Mouse (Mus musculus): Measurements from ENCODE around the gene Snapc3.

The Snapc3 gene

DNA sequence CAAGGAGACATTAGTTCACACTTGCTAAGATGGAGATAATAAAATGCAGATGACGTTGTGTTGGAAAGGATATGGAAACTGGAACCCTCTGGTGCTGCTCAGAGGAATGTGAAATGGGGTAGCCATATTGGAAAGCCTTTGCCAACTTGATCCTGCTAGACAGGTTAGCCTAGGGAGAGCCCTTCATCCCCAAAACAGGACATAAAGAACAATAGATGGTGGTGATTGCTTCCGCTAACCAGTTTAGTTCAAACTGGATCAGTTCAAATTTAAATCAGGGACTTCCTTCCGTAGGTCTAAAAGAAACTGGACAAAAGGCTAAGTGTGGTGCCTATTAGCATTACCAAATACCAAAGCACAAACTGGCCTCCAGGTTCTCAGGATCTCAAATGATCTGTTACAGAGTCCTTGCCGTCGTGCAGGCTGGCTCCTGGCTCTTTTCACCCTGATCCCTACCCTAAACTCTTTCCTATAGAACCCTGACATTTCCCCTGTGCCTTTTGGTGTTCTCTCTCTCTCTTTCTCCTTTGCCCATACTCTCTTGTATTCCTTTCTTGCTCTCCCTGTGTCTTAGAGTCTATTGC, 3.2 kb upstream of the Snapc3 start:
- intact Hi-C loops (cut with DNase I) = loop anchor here (10.0 kb wide), 1 partner anchor 110 kb away; no protein-coding TSS in a partner anchor

DNA sequence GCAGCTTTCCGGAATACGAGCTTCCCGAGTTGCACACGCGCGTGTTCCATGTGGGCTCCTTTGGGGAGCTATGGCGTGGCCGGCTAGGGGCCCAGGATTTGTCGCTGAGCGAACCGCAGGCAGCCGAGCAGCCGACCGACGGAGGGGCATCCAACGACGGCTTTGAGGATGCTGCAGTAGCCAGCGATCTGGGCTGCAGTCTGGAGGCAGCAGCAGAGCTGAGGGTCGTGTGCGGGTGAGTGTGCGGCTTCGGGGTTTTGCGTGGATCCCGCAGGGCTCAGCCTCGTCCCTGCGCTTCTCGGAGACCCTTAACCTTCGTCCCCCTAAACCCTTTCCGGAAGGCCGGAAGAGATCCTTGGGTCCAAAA, 279 bp downstream of the Snapc3 start:
- intact Hi-C loops (cut with DNase I) = loop anchor here (10.0 kb wide), 1 partner anchor 113 kb away; no protein-coding TSS in a partner anchor

DNA sequence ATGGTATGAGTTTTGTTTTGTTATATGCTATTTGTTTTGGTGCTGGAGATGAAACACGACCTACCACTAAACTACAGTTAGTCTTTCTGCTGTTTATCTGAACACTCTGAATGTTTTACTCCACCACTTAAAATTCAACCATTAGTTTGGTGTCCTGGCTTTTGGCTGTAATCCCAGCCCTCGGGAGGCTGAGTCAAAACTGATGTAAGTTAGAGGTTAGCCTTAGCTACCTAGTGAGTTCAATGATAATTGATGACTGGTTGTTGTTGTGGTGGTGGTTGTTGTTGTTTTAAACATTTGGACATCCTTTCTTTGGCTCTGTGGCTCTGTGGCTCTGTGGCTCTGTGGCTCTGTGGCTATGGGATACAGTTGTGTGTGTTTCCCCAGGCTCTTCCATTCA, 1.3 kb downstream of the Snapc3 start:
- intact Hi-C loops (cut with DNase I) = loop anchor here (10.0 kb wide), 1 partner anchor 114 kb away; no protein-coding TSS in a partner anchor

DNA sequence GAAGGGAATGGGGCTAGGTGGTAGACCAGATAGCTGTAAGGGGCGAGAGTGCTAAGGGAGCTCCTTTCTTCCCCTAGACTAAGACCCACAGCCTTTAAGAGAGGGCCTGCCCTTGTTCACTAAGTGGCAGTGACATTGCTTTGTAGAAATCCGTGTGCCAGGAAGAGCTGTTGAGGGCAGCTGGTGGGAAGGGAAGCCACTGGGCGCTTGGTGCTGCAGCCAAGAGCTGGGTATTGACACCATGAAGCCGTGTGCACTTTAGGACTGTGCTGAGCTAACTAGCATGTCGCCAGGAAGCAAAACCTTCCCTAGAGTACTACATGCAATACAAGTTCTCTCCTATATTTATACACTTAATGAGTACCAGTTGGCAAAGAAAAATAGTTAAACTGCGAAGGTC, 6.1 kb downstream of the Snapc3 start:
- intact Hi-C loops (cut with DNase I) = no loop called here

DNA sequence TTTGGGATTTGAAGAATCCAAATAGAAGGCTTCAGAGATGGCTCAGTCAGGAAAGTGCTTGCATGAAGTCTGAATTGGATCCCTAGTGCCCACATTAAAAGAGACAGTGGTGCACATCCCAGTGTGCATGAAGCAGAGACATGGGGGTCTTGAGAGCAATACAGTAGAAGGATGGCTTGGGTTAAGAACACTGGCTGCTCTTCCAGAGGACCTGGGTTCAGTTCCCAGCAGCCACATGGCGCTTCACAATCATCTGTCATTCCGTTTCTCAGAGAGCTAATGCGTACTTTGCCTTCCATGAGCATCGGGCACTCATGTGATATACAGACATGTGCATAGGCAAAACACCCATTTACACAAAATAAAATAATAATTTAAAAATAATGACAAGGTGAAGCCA, 7.6 kb downstream of the Snapc3 start:
- intact Hi-C loops (cut with DNase I) = no loop called here

DNA sequence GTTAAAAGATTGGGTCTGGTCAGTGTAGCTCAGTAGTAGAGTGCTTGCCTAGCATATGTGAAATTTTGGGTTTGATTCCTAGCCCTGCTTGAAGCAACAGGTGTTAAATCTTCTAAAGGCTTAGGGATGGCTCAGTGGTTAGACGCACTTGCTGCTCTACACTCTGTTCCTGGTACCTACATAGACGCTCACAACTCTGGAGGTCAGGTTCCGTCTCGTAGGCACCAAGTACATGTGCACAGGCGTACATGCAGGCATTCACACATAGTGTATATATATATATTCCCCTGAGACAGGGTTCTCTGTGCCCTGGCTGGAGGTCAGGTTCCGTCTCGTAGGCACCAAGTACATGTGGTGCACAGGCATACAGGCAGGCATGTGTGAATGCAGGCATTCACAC, 9.6 kb downstream of the Snapc3 start:
- intact Hi-C loops (cut with DNase I) = no loop called here

DNA sequence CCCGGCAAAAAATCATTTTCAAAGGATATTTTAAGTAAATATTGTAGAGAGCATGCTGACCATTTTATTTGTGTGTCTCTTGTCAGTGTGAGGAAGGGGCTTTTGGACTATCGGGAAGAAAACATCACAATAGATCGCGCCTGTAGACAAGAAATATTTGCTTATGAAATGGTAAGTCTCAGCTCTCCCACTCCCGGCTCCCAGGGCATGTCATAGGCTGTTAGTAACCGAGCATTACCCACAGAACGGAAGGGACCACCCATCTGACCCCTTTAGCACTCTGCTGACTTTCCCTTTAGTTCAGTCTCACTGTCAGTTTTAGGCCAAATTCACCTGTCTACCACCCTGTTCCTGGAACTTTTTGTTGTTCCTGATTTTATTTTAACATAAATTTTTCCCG, 10.2 kb downstream of the Snapc3 start:
- intact Hi-C loops (cut with DNase I) = no loop called here

DNA sequence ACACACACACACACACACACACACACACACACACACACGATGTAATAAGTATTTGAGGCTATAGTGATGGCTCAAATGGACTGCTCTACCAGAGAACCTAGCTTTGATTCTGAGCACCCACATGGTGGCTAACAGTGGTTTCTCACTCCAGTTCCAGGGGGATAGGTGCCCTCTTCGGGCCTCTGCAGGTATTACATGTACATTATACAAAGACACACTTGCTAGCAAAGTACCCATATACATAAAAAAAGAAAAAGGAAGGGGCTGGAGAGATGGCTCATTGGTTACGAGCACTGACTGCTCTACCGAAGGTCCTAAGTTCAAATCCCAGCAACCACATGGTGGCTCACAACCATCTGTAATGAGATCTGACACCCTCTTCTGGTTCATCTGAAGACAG, 11.3 kb downstream of the Snapc3 start:
- intact Hi-C loops (cut with DNase I) = no loop called here

DNA sequence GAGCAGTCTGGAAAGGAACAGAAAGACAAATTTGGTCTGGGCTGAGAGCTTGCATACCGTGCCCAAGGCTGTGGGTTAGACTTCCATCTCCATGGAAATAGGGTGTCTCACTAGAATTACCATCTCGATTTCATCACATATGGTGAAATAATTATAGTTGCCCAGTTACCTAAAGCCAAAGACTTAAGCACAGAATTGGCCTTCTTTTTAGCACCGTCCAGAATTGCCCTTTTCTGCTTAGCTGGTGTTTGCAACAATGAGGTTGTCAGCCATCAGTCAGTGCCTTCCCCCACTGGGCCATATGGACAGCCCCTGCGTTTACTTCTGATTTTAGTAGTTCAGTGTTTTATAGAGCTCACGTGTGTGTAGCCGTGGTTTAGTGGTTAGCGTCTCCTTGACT, 14.4 kb downstream of the Snapc3 start:
- intact Hi-C loops (cut with DNase I) = no loop called here

DNA sequence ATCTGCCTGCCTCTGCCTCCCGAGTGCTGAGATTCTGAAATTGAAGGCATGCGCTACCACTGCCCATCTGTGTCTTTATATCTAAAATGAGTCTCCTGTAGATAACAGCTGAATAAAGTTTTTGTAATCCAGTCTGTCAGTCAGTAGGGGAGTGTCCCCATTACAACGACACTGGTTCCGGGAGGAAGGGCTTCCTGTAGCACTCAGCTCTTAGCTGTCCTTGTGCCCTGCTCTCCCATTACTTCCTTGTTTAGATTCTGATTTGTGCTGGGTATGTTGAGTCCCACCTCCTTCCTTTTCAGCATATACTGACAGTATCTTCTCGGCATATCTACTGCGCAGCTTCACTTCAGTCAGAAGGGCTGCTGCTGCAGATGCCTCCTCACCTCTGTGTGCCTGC, 15.4 kb downstream of the Snapc3 start:
- intact Hi-C loops (cut with DNase I) = no loop called here

DNA sequence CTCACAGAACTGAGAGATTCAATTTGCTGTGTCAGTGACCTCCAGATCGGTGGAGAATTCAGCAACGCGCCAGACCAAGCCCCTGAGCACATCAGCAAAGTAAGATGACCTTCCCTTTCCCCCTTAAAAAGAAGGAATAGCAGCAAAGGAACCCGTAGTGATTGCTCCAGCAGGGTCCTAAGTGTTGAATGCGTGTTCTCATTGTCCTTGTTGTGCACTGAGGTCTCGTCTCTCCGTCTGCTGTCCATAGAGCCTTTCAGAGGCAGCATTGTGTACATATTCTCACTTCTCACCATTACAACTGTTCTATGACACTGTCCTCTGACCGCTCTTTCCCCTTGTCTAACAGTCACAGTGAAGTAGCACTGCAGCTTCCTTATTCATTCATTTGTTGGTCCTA, 18.9 kb downstream of the Snapc3 start:
- intact Hi-C loops (cut with DNase I) = no loop called here

DNA sequence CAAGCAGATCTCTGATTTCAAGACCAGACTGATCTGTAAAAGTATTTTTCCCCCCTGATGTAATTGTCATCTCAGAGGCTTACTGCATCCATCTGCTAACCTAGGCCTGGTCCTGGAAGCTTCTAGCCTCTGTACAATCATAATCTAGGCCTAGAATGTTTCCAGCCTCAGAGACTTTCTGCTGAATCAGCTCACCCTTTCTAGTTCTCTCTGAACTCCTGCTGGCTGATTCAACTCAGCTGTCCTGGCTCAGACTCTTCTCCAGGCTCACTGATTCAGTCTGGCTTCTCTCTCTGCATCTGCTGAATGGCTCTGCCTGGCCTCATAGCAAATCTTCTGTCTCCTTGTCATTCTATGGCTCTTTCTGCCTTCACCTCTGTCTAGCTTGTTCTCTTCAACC, 20.6 kb downstream of the Snapc3 start:
- intact Hi-C loops (cut with DNase I) = no loop called here

DNA sequence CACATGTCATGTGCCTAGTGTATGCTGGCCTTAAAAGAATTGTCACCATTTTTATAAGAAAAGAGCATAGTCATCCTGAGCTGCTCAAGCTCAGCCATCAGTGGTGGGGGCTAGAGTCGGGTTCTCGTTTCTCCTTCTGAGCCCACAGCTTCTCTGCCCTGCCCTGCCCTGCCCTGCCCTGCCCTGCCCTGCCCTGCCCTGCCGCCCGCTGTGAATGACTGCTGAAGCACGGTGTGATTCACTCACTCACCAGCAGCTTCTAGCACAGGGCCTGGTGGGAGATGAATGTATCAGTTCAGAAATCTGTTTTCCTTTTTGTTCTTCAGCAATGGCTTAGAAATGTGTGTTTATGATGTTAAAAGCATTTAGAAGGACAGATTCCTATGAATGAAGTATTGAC, 21.5 kb downstream of the Snapc3 start:
- intact Hi-C loops (cut with DNase I) = no loop called here

DNA sequence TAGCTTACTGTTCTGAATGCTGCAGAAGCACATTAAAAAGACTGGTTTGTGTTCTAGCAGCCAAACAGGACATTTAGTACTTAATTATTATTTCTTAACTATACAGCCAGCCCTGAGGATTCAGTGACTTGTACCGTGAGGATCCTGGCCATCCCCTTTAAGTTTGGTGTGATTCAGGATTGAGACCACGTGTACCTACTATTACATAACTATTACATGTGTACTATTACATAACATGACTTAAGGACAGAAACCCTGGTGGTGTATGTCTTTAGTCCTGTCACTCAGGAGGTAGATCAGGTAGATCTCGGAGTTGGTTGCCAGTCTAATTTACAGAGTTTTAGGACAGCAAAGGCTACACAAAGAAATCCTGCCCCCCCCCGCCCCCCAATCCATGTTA, 23.5 kb downstream of the Snapc3 start:
- intact Hi-C loops (cut with DNase I) = no loop called here

DNA sequence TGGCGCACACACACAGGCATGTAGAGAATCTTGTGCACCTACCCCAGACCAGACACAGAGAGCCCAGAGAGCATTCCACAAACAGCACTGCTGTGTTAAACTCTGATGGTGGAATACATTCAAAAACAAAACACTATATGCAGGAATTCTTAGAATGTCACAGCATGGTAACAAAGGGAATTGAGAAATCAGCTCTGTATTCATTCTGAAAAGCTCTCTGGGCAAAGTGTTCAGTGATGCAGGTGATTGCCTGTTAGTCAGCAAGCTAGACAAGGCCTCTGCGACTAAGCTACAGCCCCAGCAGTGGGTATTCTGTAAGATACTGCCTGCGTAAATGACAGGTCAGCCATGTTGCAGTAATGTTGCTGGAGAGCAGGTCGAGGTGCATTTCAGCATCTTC, 33.3 kb downstream of the Snapc3 start:
- intact Hi-C loops (cut with DNase I) = no loop called here

DNA sequence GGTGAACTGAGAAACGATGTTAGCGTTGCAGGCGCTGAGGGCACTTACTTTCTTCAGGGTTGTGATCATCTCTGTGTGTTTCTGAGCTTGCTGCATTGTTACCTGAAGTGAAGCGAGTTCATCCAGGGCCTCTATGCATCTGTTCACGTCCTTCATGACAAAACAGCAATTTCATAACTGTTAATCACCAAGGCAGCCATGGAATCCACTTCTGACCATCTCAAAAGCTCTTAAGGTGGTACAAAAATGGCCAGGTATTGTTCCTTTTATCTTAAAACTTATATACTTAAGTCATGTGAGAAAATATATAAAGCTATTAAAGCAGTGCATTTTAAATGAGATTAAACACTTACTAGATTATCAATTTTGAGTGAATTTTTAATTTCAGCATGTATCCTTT, 42.6 kb downstream of the Snapc3 start:
- intact Hi-C loops (cut with DNase I) = no loop called here

DNA sequence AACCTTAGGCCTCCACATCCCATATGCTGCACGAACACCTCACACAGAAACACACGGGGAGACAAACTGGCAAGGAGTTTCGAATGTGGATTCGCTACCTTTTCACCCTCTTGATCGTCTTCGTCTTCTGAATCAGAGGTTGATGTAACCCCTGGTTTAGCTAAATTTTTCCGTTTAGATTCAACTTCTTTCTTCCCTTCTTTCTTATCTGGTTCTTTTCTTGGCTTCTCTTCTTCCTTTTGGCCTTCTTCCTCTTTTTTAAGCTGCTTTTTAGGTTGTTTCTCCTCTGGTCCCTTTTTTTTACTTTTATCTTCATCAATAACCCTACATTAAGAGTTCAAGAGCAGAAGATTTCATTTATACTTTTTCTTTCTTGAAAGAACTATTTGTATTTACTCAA, 47.3 kb downstream of the Snapc3 start:
- intact Hi-C loops (cut with DNase I) = no loop called here

DNA sequence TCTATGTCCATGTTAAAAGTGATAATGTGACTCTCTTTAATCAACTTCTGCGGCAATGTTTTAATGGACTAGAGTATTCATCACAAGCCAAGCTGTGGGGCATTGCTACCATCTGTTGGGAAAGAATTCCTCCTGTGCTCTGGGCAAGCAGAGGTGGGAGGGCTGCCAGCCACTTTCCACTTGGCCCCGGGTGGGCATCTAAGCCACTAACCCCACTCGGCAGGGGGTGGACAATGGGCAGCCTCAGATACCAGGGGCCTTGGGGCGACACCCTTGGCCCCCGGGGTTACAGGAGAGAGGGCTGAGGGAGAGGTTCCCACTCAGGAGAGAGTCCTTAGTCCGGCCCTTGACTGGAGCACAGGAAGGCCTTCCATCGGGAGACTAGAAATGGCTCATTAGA, 50.1 kb downstream of the Snapc3 start:
- intact Hi-C loops (cut with DNase I) = no loop called here

DNA sequence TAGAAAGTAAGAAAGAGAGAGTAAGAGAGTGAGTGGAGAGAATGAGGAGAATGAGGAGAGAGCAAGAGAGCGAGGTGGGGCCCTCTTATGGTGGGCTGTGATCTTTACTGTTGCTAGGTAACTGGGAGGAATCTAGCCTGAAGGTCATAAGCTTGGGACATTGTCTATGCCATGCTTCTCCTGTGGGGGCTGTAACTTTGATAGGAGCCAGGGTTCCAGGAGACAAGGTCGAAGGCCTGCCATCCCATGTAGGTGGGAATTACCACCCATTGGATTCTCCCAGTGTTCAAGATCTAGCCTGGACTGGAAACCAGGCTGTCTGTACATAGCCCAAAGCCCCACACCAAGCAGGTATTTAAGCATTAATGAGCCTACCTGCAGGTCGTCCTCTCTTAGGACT, 50.7 kb downstream of the Snapc3 start:
- intact Hi-C loops (cut with DNase I) = no loop called here

DNA sequence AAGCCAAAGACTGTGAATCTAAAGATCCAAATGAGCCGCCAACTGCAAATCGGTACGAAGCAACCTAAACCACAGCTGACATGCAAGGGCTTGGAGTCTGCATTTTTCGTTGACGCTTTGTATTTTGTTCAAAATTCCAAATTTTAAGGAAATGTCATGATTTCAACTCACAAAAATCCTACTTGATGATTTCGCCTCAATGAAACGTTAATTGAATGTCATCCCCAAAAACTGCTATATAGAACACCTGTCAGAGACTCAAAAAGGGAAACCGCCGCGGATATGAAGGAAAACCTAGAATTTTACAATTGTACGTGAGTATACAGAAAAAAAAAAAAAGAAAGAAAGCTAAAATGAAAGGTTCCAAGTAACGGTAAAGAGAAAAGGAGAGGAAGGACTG, 67.7 kb downstream of the Snapc3 start:
- intact Hi-C loops (cut with DNase I) = loop anchor here (5.0 kb wide), 1 partner anchor 87 kb away; no protein-coding TSS in a partner anchor

DNA sequence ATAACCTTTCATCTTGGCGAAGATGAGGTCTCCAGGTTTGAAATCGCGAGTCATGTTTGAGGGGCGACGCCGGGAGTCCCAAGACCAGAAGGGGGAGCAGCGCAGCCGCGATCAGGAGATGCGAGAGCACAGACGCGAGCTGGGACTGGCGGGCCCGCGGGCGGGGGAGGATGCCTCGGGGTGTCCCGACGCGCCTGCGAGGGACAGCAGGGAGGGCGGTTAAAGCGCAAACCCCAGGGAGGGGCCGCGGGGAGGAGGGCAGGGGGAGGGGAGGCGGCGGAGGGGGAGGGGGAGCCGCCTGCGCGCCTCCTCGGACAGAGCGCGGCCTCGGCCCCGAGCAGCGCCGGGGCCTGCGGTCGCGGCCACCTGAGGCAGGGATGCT, 68.2 kb downstream of the Snapc3 start:
- intact Hi-C loops (cut with DNase I) = loop anchor here (2.0 to 5.0 kb wide), 2 partner anchors 39 to 87 kb away; partner anchors contain the start of gene Ccdc171

DNA sequence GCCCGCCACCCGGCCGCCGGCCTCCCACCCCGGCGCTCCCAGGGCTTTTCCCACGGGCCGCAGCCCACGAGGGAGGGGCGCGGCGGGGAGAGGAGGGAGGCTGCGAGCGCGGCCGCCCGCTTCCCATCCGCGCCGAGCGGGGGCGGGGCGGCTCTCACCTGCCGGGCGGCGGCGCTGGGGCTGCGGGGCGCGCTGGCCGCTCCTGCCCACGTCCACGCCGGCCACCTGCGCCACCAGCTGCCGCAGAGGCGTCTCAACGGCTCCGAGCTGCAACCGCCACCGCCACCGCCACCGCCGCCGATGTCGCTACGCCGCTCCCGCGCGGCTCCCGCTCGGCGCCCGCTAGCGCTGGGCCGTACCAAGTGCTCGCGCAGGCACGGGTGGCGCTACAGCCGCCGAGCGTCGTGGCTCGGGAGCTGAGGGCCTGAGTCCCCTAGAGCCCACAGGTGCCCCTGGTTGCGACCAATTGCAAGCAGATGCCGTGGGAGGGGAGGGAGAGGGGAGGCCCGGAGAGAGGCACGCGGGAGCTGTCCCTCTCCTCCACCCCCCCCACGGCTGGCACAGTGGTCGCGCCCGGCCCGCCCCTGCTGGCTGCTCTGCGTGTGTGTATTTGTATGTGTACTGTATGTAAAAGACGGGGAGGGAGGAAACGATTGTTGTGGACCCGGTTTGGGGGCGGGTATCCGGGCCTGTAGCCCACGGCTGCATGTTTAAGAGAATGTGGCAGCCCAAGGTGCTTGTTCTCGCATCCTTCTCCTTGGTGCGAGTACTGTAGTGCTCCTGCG, 68.8 kb downstream of the Snapc3 start, which contains the start of gene Psip1:
Gene Psip1 (minus strand): TSS at position 343 of the 785 bp plus-strand sequence.
- intact Hi-C loops (cut with DNase I) = loop anchor here (2.0 to 5.0 kb wide), 2 partner anchors 38 to 86 kb away; partner anchors contain the start of gene Ccdc171

DNA sequence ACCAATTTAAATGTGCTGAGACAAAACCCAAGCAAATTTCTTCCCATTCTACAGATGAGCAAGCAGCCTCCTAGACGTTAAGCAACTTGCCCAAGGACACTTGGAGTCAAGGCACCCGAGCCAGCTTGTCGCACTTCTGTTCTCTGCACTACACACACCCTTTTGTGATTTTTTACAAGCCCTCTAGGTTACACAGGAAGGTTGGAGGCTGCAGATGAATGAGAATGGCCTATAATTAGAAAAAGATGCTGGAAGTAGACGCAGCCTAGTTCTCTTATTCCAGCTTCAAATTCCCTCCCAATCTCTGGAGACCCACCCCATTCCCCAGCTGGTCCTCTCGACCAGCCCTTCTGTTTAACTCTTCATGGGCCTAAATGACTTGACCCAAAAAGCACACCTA, 71.6 kb downstream of the Snapc3 start:
- intact Hi-C loops (cut with DNase I) = loop anchor here (5.0 kb wide), 1 partner anchor 83 kb away; no protein-coding TSS in a partner anchor

Data from adrenal gland (tissue).